Mouse (Mus musculus): Measurements from ENCODE around the gene Dupd1.

The Dupd1 gene

DNA sequence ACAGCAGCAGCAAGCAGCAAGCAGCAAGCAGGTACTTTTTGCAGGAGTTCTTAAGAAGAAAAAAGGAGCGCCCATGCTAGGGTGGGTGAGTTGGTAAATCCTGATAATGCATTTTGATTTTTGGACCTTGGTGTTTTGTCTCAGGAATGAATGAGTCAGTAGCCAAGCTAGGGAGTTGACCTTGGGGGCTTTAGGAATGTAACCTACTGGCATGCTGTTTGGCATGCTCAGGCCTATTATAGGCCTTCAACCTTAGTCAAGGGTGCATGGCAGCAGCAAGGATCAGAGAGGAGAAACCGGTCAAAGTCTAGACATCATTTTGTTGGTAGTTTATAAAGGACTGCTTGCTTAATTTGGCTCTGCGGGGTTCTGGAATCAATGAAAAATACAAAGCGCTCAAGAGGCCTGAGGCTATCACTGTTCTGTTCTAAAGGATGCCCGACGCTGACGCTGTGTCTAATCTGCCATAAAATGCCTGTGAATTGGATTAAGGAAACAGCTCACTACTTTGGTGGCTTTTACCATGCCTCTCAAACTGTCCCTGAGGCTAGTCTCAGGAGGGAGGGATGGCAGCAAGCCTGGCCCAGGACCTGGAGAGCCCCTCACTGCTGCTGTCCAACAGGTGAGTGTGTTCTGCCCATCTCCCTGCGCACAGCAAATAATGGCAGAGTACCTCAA, 7.8 kb upstream of the Dupd1 start:
- DNase-seq (ENCODE audit: low spot score) = no peak

GRCm38 (mm10) chr14:21720430-21721205, 6.2 kb upstream of the Dupd1 start:
- peak; percentile 4 for DNase-seq (ENCODE audit: low spot score)

DNA sequence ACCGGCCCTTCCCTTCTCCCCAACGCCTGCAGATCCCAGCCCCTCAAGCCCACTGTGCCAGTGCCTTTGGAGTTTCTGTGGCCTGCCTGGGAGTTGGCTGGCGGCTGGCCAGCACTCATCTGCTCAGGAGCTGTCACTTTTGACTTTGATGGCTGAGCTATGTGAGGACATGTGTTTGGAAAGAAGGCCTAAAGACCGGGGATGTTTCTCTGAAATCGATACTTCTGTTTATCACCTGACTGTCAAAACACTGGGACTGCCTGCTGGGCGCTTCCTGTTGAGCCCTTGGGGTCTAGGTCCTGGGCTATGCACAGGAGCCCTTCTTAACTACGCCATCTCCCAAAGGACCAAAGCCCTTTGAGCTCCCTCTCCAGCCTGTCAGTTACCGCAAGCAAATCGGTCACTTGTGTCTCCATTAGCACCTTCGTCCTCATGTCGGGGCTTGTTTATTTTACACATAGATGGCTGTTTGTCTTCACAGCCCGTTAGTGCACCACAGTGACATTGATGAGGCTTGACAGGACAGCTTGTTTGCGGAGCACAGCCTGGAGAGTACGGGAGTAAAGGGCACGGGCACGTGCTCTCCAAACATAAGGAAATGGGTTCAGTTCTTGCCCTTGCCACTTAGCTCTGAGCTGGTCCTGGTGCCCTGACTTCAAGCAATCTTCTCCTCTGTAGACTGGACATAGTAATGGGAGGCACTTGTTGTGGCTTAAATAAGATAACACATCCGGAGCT, 5.4 kb upstream of the Dupd1 start:
- no peak for DNase-seq (ENCODE audit: low spot score)

GRCm38 (mm10) chr14:21711231-21711630, 3.1 kb downstream of the Dupd1 start:
- DNase-seq (ENCODE audit: low spot score) = peak; percentile 9

GRCm38 (mm10) chr14:21709545-21709944, 4.8 kb downstream of the Dupd1 start:
- no peak for DNase-seq (ENCODE audit: low spot score)

- peak; percentile 54 for DNase-seq (ENCODE audit: low spot score)
These were observed 7.4 kb downstream of the Dupd1 start for GRCm38 (mm10) chr14:21706759-21707571.

- no peak for DNase-seq (ENCODE audit: low spot score)
These were observed 8.9 kb downstream of the Dupd1 start for GRCm38 (mm10) chr14:21705462-21705861.

DNA sequence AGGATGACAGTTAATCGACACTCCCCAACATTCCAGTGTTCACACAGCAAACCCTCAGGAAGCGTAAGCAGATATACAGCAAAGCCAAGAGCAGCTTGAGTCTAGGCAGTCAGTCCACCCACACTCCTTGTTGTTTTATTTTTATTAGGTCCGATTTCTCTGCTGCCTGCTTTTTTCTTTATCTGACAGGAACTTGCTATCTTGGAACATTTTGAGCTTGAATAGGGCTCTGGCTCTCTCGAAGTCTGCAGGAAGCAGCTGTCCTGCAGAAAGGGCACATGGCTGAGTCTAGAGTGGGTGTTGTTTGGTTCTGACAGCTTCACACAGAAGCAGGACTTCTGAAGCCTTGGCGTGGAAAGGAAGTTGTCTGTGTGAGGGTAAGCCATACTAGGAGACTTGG, 11.1 kb downstream of the Dupd1 start:
- no peak for DNase-seq (ENCODE audit: low spot score)

- no peak for DNase-seq (ENCODE audit: low spot score)
These were observed 11.7 kb downstream of the Dupd1 start for GRCm38 (mm10) chr14:21702691-21703090.

DNA sequence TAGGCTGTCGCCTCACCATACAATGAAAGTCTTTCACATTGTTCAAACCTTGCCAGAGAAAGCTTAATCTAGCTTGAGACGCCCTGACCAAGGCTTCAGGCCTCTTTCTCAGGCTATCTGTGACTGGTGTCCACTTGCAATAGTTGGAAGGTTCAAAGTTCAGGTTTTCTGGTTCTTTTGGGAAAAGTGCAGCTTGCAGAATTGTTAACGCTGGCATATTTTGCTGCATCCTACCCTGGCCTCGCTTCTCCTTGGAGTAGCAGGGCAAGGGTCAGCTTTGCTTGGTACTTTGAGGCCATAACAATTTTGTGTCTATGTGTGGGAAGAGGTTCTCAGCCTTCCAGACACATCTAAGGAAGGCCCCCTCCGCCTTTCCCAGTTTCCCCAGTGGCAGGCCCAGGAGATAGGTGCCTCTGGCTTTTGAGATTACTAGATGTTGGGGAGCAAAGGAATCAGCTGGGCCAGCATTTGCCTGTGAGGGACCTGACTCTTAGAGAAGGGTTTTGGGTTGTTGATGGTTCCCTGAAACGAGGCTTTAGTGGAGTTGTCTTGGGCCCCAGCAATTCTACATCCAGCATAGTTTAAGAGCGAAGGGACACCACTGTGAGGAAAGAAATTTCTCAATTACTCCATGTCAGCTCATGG, 18.1 kb downstream of the Dupd1 start:
- DNase-seq (ENCODE audit: low spot score) = no peak

DNA sequence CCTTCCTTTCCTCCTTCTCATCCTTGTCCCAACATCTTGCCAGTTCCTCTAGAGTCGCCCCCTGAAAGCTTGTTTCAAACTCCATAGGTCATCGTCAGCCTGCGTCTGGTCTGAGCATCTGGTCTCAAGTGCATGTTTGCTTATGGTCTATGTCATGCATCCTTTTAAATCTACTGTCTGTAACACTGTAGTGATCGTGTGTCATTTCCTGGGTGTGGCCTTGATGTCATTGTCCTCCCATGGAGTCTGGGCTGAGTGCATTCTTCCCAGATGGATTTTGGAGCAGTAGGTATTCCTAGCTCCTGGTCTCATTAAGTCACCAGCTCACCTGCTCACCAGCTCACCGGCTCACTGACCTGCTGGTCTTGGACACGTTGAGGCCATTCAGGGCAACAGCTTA, 19.4 kb downstream of the Dupd1 start:
- no peak for DNase-seq (ENCODE audit: low spot score)

DNA sequence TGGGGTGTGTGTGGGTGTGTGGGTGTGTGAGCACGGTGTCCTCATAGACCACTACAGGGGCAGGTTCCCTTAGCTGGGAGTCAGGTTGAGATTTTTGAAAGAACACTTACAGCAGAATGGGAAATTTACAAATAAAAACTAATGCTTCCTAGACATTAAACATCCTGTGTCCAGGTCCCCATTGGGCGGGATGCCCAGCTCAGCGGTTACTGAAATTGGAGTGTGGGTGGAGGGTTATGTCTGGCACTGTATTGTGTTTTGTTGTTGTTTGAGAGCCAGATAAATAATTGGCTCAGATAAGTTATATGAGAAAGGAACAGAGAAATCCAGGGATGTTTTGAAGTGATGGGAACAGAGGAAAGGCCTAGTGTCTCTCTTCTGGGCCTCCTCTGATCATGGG, 23.3 kb downstream of the Dupd1 start:
- DNase-seq (ENCODE audit: low spot score) = peak; percentile 16

DNA sequence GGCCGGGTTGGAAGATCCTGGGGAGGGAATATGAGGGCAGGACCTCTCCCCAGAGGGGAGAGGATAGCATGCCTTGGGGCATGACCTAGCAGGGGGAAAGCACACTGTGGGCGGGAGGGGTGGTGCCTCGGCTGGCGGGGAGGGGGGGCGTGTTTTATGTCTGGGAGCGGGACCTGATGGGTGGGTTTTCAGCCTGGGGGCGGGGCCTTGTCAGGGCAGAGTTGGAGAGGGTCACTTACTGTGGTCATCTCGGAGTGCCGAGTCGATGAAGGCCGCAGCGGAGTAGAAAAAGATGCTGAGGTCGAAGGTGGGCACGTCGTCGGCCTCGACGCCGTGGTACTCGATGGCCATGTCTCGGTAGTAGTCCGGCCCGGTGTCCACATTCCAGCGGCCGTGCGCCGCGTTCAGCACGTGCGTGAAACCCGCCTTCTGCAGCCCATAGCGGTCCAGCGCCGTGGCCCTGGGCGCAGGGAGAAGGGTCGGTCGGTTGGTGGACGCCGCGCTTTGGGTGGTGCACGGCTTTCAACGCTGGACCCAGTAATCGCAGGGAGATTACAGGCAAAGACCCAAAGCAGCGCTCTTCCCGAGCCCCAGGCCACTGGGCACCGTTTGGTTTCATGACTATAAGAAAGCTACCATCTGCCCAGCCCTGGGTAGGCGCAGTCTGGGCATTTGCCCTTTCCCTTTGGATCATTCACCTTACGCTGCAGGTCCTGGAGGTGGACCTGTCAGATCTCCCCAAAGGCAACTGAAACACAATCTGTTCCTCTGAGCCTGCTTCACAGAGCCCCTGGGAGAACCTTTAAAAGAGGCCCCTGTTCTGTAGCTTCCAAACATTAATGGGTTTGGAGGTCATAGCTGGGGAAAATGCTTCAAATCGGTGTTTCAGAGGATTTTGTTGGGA, 27.7 kb downstream of the Dupd1 start:
- no peak for DNase-seq (ENCODE audit: low spot score)

- DNase-seq (ENCODE audit: low spot score) = no peak
These were observed 28.8 kb downstream of the Dupd1 start for GRCm38 (mm10) chr14:21685411-21686146.

GRCm38 (mm10) chr14:21683834-21684233, 30.5 kb downstream of the Dupd1 start:
- no peak for DNase-seq (ENCODE audit: low spot score)

DNA sequence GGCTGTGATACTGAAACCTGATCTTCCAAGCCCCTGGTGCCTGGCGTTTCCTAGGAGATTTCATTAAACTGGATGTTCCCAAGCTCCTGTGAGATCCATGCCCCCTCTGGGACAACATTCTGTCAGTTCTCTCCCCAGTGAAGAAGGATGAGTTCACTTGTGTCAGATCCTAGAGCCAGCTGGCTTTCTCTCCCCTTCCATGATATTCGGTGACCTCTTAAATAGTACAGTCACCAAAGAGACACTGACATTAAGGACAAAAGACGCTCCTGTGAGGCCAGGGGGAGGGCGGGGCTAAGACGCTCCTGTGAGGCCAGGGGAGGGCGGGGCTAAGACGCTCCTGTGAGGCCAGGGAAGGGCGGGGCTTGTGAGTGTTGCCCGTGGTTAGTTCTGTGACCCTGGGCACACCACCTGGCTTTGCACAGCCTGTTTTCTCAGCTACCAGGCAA, 31.7 kb downstream of the Dupd1 start:
- DNase-seq (ENCODE audit: low spot score) = no peak

DNA sequence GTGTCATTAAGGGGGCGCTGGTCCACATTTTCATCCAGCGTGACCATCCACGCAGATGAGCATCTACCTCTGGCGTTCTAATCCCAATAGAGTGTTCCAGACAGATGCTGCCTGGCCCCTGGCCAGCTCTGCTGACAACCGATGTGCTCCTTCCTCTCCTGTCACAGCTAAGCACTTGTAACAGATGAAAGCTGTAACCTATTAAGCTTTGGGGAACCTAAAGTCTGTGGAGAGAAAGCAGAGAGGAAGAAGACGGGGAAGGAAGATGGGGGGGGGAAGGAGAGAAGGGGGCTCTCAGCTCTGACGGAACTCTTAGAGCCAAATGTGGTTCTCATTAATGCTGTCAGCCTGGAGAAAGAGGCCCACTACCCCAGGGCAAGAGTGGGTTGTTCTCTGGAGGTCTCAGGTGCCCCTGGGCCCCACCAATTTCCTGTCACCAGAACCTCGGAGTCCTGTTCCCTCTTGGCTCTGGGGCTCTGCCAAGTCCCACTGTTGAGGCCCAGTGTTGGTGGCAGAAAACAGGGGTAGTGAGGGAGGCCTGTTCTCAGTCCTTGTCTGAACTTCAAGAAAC, 34.7 kb downstream of the Dupd1 start:
- DNase-seq (ENCODE audit: low spot score) = no peak

- DNase-seq (ENCODE audit: low spot score) = peak; percentile 41
These were observed 35.7 kb downstream of the Dupd1 start for GRCm38 (mm10) chr14:21678509-21679285.

DNA sequence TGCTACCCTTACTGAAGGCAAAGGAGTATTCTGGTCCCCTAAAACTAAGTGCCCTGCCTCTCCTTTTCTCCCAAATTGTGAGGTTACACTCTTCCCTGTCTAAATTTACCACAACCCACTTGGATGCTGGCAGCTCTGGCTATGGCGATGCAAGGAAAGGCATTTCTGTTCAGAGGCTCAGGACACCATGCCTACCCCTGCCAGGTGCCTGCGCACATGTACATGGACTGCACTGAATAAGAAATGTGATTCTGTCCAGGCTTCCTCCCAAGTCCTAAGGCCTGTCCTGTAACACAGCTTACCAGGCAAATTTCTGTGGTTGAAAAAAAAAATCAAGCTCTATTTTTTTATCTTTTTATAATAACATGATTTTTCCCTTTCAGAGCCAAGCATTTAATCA, 38.2 kb downstream of the Dupd1 start:
- no peak for DNase-seq (ENCODE audit: low spot score)
